Mouse (Mus musculus) liver, embryonic 18 days (tissue): ENCODE measurements around the gene Hyal6. TPM values are rescaled to one million over a fixed set of nuclear protein-coding genes. Genes with fewer than 3 reads are reported as not detected.

Source experiments
- polyA plus RNA-seq: library from polyadenylated mRNA; depleted of rRNA; stranded (reverse); fragments of >200 nt; gene quantifications from 2 replicates; pipeline ENCODE4 v1.2.3, GENCODE M21; 2012; rRNA removed

Hyal6 gene
- not detected in 2 replicates for polyA plus RNA-seq

DNA sequence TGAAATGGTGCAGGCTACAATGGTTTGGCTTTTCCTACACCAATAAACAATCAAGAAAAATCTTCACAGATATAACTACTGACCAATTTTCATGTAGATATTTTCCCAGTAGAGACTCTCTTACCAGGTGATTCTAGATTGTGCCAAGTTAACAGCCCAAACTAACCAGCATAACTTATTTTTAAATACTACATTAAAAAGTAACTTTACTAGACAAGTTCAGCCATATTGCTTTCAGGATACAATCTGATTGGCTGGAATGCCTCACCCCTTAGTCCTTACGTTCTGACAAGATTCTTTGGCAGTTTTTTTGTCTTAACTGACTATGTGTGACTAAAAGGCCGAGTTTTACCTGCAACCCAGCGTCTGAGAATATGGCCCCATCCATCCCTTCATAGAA, at the start of gene Hyal6:
TSS of gene Hyal6 (plus strand) at position 301 of the 400 bp plus-strand sequence.

DNA sequence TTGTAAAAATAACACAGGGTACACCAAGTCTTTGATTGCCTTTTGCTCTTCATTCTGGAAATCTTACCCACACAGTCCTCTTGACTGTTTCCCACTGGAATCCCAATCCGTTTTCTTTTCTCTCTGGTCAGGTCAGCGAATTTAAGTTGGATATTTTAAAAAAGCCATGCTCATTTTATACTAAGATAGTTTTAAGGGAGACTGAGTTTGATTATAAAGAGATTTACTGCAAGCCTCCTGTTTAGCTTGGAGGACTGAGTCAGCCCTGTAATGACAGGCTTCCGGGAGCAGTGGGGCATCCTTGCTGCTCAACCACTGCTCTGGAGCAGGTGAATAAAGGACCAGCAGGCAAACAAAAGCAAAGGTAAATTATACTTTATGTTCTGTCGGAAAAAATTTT, 15.0 kb downstream of the Hyal6 start, which contains the start of gene Hyal4:
TSS of gene Hyal4 (plus strand) at position 301 of the 400 bp plus-strand sequence.

DNA sequence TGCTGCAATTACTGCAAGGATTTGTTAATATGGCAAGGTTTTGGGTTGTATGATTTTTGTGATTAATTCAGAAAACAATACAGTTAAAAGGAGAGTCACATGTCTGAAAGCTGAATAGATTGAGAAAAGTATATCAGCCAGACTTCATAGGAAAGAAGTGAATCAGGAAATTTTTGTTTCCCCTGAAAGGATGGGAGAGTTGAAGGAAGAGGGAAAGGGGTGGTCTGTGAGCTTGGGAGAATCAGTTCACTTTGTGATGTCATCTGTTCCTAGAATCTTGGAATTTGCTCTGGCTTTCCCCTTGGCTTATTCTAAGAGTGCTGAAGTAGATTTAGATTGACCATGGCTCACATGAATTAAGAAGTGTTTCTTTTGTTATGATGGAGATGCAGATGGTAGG, 57.8 kb downstream of the Hyal6 start, which contains the start of gene Spam1:
TSS of gene Spam1 (plus strand) at position 301 of the 400 bp plus-strand sequence.

Other genes with a start within 250 kb of the Hyal6 start
- gene Iqub, start 218.2 kb upstream of the Hyal6 start, polyA plus RNA-seq, result 0.01 and 0.02 TPM in 2 replicates
- 15.0 and 18.0 TPM in 2 replicates for gene Ndufa5, start 205.2 kb upstream of the Hyal6 start, polyA plus RNA-seq
- 0.01 and 0.02 TPM in 2 replicates for gene Asb15, start 205.1 kb upstream of the Hyal6 start, polyA plus RNA-seq
- gene Lmod2, start 135.5 kb upstream of the Hyal6 start, polyA plus RNA-seq, result 0.07 and 0.12 TPM in 2 replicates
- 8.4 and 9.8 TPM in 2 replicates for gene Wasl, start 68.2 kb upstream of the Hyal6 start, polyA plus RNA-seq
- gene Hyal4, start 15.1 kb downstream of the Hyal6 start, polyA plus RNA-seq, result not detected in 2 replicates
- not detected in 2 replicates for gene Spam1, start 57.9 kb downstream of the Hyal6 start, polyA plus RNA-seq
- 0.11 TPM in 1 of 2 replicates, not detected in the other for gene Hyal5, start 124.8 kb downstream of the Hyal6 start, polyA plus RNA-seq
- gene Tmem229a, start 223.1 kb downstream of the Hyal6 start, polyA plus RNA-seq, result 0.19 and 0.22 TPM in 2 replicates